Mouse (Mus musculus) naive thymus-derived CD4-positive, alpha-beta T cell, adult 2 months (primary cell): ENCODE measurements around the gene Auh.

Experiments used
- DNase-seq: peaks from one replicate; pipeline ENCODE4 v3.0.0-alpha.2; 2011; ENCODE audit warnings: low read depth

The Auh gene

DNA sequence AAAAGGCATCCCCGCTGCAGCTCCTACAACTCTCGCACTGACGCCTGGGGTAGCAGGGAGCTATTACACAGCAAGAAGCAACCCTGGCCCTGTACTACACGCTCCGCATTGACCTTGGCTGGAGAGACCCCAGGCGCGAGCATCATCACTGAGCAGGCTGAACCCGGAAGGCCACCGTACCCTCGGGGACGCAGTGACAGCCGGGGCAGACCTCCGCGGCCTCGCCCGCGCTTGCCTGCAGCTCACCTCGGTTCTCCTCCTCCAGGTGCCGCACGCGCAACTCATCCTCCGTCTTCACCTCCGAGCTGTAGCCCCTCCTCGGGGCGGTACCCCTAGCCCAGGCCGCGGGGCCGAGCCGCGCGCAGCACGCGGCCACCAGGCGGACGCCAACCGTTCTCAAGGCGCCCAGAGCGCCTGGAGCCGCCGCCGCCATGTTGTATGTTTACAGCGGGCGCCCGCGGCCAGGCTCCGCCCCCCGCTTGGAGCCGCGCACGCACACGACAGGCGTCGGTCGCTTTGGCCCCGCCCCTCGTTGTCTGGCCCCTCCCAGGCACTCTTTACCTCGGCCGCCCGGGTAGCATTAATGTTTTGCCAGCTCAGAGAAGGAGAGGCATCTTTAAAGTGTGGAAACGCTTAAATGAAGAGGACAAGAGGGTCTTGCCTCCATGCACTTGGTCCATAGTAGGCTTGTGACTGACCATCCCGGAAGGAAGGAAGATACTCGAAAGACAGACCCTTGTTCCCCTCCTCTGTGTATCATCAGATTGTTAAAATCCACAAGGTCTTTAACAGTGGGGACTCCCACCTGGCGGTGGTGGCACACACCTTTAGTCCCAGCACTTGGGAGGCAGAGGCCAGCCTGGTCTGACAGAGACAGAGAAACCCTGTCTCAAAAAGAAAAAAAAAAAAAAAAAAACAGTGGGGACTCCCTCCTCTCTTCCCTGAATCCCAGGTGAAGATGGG is at the start of gene Auh:
Gene Auh (minus strand): TSS at position 473 of the 963 bp plus-strand sequence.
- DNase-seq: peak; percentile 97

- peak; percentile 13 for DNase-seq
Measured at GRCm38 (mm10) chr13:52978321-52978981, 49.0 kb upstream of the Auh start.

- peak; percentile 15 for DNase-seq
Measured at GRCm38 (mm10) chr13:52977757-52978156, 48.3 kb upstream of the Auh start.

DNA sequence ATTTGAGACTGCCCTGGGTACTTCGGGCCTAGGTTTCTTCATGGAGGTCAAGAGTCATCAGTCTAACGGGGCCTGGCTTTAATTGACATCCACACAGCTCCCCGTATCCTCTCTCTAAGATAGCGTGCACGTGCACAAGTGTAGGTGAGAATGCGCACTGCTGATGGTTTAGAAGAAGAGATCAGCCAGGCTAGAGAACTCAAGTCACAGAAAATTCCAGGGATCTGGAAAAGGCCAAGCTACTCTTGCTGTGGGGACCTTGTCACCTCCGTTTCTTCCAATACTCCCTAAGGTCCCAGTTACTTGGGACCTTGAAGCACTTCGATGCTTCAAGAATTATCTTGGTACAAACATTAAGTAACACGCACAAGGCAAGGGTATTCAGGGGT is 47.7 kb upstream of the Auh start:
- DNase-seq: no peak

- DNase-seq: peak; percentile 11
Measured at GRCm38 (mm10) chr13:52976510-52977220, 47.2 kb upstream of the Auh start.

GRCm38 (mm10) chr13:52976130-52976509 is 46.6 kb upstream of the Auh start:
- no peak for DNase-seq

DNA sequence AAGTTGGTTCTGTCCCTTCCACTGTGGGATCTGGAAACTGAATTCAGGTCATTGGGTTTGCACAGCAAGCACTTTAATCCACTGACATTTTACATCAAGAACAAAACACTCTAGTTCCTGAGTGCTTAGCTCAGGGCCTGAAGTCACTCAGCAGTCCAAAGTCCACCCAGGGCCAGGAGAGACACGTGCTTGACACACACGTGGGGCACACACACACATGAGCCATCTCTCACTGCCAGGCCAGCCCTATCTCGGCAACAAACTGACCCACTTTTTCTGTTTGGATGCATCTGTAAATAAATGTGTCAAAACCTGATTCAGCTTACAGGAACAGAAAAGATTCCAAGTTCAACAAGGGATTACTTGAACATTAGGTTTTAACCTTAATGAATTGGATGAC is 45.2 kb upstream of the Auh start:
- no peak for DNase-seq

- no peak for DNase-seq
Measured at GRCm38 (mm10) chr13:52973427-52973826, 43.9 kb upstream of the Auh start.

DNA sequence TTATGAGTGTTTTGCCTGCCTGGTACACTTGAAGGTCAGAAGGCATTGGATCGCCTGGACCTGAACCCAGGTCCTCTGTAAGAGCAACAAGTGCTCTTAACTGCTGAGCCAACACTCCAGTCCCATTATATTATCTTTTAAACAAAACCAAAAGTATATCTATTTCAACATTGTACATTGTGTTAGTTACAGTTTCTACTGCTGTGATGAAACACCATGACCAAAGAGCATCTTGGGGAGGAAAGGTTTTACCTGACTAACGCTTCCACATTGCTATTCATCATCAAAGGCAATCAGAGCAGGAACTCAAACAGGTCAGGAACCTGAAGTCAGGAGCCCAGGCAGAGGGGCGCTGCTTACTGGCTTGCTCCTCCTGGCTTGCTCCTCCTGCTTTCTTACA is 43.1 kb upstream of the Auh start:
- DNase-seq: no peak

- DNase-seq: no peak
Measured at GRCm38 (mm10) chr13:52970876-52971275, 41.4 kb upstream of the Auh start.

DNA sequence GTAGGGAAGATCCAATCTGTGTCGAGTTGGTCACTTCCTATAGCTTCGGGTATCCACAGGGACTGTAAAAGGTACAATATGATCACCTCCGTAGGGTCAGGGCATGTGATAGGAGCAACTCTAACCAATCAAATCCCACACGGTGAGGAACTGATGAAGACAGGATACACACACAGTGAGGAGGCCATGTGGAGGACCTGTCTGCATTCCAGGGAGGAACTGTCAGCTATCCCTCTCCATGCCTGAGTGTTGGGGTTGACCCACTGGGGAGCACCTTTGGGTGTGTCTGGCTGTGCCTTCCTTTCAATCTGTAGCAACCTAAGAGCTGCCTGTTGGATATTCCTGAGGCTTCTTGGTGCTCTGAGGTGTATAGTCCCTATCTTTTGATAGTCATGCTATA is 33.4 kb upstream of the Auh start:
- no peak for DNase-seq

DNA sequence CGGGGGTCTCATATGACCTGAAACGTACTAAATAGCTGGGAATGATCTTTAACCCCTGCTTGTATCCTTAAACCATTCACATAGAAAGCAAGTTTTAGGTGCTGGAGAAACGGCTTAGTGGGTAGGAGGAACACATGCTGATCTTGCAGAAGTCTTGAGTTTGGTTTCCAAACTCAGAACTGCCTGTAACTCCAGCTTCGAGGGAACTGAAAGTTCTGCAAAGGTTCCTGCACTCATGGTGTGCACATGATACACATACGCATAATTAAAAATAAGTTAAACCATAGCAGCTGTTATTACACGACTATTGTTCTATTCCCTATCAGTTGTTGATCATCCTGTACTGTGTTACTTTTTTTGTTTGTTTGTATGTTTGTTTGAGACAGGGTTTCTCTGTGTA is 32.9 kb upstream of the Auh start:
- DNase-seq: no peak

- no peak for DNase-seq
Measured at GRCm38 (mm10) chr13:52953779-52954553, 24.5 kb upstream of the Auh start.

DNA sequence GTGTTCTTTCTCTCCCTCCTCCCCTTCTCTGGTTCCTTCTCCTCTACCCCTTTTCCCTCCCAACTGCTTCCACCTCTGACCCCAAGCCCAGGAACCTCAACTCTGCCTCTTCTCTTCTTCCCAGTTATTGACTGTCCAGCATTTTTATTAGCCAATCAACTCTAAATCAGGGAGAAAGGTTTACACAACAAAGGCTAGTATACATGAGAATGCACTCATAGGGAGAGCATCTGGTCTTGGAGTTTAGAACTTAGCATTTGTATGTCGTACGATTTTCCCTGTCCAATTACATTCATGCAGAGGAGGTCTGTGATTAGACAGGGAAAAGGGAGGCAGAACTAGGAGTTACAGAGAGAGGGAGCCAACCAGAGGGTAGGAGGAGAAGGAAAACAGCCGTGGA is 19.7 kb upstream of the Auh start:
- no peak for DNase-seq

DNA sequence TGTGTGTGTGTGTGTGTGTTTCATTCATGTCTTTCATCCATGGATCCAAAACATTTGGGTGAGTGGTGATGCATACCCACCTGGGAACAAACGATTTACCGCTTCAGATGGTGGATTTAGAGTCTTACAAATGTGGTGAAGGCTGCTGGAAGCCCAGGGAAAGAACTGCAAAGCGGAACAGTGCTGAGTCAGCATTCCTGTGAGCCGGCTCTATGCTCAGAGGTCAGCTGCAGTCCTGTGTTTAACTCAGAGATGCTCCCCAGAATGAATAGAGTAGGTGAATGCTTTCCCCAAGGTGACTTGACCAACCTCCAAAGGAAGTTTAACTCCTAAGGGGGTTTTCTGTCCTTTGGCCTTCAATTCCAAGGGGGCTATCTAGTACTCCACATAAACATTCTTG is 18.1 kb upstream of the Auh start:
- DNase-seq: no peak

DNA sequence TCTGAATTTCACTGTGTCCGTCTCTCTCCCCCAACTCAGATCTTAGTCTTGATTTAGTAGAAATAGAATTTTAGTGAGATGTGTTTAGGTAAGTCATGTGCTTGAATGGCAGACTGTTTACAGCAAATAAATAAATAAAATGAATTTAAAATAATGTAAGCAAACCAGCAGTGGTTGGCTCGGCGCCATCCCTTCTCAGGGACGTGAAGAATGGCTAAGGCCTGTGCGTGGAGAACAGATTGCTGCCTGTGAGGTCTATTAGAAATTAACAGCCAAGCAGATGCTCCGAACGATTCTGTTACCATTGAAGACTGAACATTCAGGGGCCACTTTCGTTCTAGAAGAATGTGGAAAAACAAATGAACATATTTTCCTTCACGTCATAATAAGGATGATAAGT is 16.3 kb upstream of the Auh start:
- DNase-seq: no peak

- no peak for DNase-seq
Measured at GRCm38 (mm10) chr13:52944116-52944515, 14.6 kb upstream of the Auh start.

DNA sequence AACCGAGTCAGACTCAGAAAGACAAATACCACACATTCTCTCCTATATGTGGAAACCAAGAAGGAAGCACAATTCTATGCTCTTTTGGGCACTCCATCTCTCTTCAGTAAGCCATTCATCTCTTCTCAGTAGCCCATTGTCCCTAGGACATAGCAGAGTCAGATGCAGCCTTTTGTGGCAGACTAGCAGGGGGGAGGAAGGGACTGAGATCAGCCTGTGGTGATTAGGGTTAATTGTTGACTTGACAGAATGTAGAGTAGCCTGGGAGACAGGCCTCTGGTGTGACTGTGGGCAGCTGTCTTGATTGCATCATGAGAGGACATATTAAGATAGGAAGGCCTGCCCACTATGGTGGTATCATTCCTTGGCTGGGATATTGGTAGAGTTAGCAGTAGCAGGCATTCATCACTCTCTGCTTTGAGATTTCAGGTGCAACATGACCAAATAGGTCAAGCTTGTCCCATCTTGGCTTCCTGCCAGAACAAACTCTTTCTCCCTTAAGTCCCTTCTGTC is 13.5 kb upstream of the Auh start:
- DNase-seq: no peak

DNA sequence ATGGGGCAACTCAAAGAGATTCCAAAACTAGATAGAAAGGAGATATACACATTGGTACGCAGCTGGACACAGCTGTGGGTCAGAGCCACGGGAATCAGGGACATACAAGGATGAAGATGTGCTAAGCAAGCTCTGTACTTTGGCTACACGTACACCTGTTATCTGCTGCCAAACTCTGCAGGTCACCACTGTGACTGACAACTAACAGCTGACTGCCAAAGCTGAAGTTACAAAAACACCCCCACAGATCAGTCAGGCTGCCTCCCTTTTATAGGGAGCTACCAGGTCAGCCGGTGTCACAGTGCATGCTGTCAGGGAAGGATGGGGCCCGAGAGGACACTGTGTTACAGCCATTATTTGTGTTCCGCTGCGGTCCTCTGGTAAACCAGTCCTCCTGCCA is 11.5 kb upstream of the Auh start:
- DNase-seq: no peak

- DNase-seq: no peak
Measured at GRCm38 (mm10) chr13:52930582-52930981, 1.1 kb upstream of the Auh start.

DNA sequence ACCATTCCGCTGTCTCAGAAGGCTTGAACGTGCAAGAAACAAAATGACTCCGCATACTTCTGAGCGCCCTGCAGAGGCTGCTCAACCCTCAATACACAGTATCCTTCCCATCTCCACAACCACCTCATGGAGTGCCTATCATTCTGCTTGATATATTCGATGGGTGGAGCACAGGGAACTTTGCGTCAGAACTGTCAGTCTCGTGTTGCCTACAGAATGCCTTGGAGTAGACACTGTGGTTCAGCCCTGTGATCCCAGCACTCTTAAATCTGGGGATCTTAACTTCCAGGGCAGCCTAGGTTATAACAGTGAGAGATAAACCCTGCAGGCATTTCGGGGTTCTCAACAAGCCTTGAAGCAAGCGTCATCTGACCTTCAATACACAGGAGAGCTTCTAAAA is 1.1 kb downstream of the Auh start:
- DNase-seq: no peak

DNA sequence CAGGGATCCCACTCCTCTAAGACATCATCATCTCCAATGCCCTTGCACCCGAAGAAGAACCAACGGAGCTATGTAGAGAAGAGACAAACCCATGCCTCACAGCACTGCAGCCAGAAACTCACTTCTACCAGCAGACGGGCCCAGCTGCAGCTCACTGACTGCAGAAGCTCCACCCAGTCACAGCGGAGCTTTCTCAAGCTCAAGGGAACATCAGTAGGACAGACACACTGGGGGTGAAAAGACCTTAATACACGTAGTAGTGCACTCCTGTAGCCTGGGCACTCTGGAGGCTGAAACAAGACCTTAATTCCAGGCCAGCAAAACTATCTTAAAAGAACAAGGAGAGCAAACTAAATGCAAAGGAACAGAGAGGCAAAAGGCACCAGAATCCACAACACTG is 5.0 kb downstream of the Auh start:
- DNase-seq: peak; percentile 33
